Mouse (Mus musculus) liver, adult 2 months (tissue): ENCODE measurements around the gene Runx2.

Experiments
- CTCF ChIP-seq: fragments of 200-500 bp; IDR thresholded peaks from 2 replicates; pipeline ENCODE4 v1.5.1; 2011; ENCODE audit warnings: low read depth, low read length, control low read depth
- POLR2A ChIP-seq: fragments of 200-500 bp; IDR thresholded peaks from 2 replicates; pipeline ENCODE4 v1.6.1; 2011; ENCODE audit warnings: low read length, control low read depth; ENCODE audit not compliant: insufficient read depth; ENCODE audit errors: extremely low read depth

DNA sequence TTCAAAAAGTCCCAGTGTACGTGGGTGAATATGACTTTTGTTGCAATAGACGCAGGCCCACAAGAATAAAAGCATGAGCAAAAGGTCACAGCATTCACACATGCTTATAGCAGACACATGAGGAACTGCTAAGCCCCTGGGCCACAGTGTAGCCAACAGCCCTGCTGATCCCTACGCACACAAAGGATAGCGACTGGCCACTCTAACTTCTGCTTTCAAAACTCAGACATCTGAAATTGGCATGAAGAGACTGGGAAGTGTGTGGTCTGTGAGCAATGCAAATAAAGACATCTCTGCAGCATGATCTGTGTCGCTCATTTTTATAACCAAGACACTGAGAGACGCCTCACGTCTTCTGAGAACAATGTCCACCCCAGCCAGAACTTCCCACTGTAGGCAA is 150.7 kb downstream of the Runx2 start:
- TF ChIP-seq CTCF (no peak), POLR2A (no peak)
